9 mouse cellular contexts compared by ENCODE assay signal in the genomic region with DNA sequence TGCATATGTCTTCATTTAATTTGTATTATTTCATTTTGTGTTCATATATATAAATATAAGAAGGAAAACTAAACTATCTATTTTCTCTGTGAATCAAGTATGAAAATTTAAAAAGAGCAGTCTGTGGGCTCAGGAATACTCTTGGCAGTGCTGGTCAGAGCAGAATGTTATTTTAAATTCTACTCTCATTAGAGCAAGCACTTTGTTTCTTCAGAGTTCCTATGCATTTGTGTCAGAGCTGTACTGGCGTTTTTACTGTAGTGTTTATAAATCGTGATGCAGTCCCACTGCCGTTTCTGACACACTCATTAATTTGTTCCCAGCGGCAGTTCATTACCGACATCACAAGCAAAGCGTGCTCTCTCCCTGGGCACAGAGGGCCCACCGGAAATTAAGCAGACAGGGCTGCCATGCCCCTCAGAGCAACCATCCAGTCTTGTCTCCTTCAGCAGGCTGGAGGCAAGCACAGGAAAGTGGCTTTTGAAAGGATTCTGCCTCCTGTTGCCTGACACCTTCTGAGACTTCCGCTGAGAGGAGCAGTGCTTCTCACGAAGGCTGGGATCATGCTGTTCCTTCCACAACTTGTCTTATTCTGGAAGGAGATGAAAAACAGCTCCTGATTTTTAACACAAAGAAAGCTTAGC.
DNase-seq lines count a peak whose midpoint lies in the region; ATAC-seq lines count a peak whose summit lies in the region.
"Had no signal": no experiment of that assay in that cellular context is flagged by ENCODE, and none has a peak within 500 bp of the region (broad histone marks: within the 10 kb centered on the region; RNA-seq: fewer than 3 reads in every experiment).

No protein-coding gene starts in this region.

- no peak for ATAC-seq in heart, embryonic 15.5 days (replicated peaks; ENCODE audit: insufficient number of reproducible peaks, insufficient read depth, low FRiP score, low read depth)
- ATAC-seq in hindbrain, embryonic 13.5 days (ENCODE audit: low FRiP score) = peak; percentile 43
- ATAC-seq in limb, embryonic 13.5 days (ENCODE audit: low FRiP score, low read depth) = peak; percentile 71; the same call in 1 of the 2 replicates
- ATAC-seq in megakaryocyte-erythroid progenitor cell, adult 5-6 weeks (replicated peaks; ENCODE audit: low FRiP score, low TSS enrichment, poor library complexity, severe bottlenecking) = no peak

- intact Hi-C loops in heart, postnatal 14 days (cut with DNase I) = no loop called here

- no peaks in the 10 kb centered on the region for H3K27me3 ChIP-seq in heart, embryonic 15.5 days
- H3K27me3 ChIP-seq in hindbrain, embryonic 13.5 days = no peaks in the 10 kb centered on the region
- no peaks in the 10 kb centered on the region for H3K27me3 ChIP-seq in limb, embryonic 13.5 days

- DNase-seq in heart, postnatal 14 days = no peak
- DNase-seq in embryo, embryonic 10 days (ENCODE audit: low spot score) = peak; percentile 16
- DNase-seq in gastrocnemius, postnatal 25 days = no peak
- no peak for DNase-seq in spleen, postnatal 14 days (ENCODE audit: low spot score in 2 of 2)

- H3K4me2 ChIP-seq in heart, embryonic 15.5 days = 0 out of 2 replicates have a peak overlapping the region, but pooled peaks have one; percentile 0
- H3K4me2 ChIP-seq in hindbrain, embryonic 13.5 days = 0 out of 2 replicates have a peak overlapping the region, but pooled peaks have one; percentile 19
- H3K4me2 ChIP-seq in limb, embryonic 13.5 days (replicated peaks) = peak overlapping the region; percentile 48

- H3K36me3 ChIP-seq in heart, embryonic 15.5 days = no peaks in the 10 kb centered on the region
- H3K36me3 ChIP-seq in hindbrain, embryonic 13.5 days = no peaks in the 10 kb centered on the region
- H3K36me3 ChIP-seq in limb, embryonic 13.5 days = no peaks in the 10 kb centered on the region

- WGBS in heart, embryonic 15.5 days = 26% methylated on average over 9 of the region's 9 CpGs
- 42% methylated on average over 9 of the region's 9 CpGs for WGBS in hindbrain, embryonic 13.5 days
- WGBS in limb, embryonic 13.5 days = 9% methylated on average over 9 of the region's 9 CpGs

- H3K9ac ChIP-seq in heart, embryonic 15.5 days = no peak overlapping the region
- no peak overlapping the region for H3K9ac ChIP-seq in hindbrain, embryonic 13.5 days
- peak overlapping the region; percentile 48; the same call in 1 of the 2 replicates for H3K9ac ChIP-seq in limb, embryonic 13.5 days

- no peak overlapping the region for H3K27ac ChIP-seq in heart, embryonic 15.5 days
- H3K27ac ChIP-seq in hindbrain, embryonic 13.5 days = peak overlapping the region; percentile 62
- 0 out of 2 replicates have a peak overlapping the region, but pooled peaks have one; percentile 11 for H3K27ac ChIP-seq in limb, embryonic 13.5 days

- H3K9me3 ChIP-seq in heart, embryonic 15.5 days (replicated peaks) = no peaks in the 10 kb centered on the region
- H3K9me3 ChIP-seq in hindbrain, embryonic 13.5 days = no peaks in the 10 kb centered on the region
- no peaks in the 10 kb centered on the region for H3K9me3 ChIP-seq in limb, embryonic 13.5 days

- no peak overlapping the region for H3K4me3 ChIP-seq in heart, embryonic 15.5 days
- H3K4me3 ChIP-seq in hindbrain, embryonic 13.5 days = no peak overlapping the region
- no peak overlapping the region for H3K4me3 ChIP-seq in limb, embryonic 13.5 days
- H3K4me3 ChIP-seq: myocyte had no signal

- H3K4me1 ChIP-seq in heart, embryonic 15.5 days (replicated peaks) = no peaks in the 10 kb centered on the region
- H3K4me1 ChIP-seq in hindbrain, embryonic 13.5 days (replicated peaks) = peaks cover 6% of the 10 kb centered on the region; the same call in 1 of the 2 replicates
- H3K4me1 ChIP-seq in limb, embryonic 13.5 days = peaks cover 9% of the 10 kb centered on the region

Comparison
In these comparisons a context has a peak if more than half of its experiments do, and no peak if none do; other contexts are left out.
1. ATAC-seq: peak in hindbrain, embryonic 13.5 days (single experiment) and limb, embryonic 13.5 days (single experiment); none in heart, embryonic 15.5 days (single experiment) and megakaryocyte-erythroid progenitor cell, adult 5-6 weeks (single experiment).
2. Peak in every context shown above with its lines, with median percentiles within 50 percentile points of each other: H3K4me2 ChIP-seq.